Mouse (Mus musculus) CH12.LX (cell line): ENCODE results near the gene Arhgef3. TPM values are rescaled to one million over a fixed set of nuclear protein-coding genes. Genes with fewer than 3 reads are reported as not detected.

ENCODE experiments used
- DNase-seq: peaks from one replicate; pipeline ENCODE4 v3.0.0-alpha.2; 2013; ENCODE audit errors: extremely low read depth
- H3K27ac ChIP-seq: 2 replicates; pipeline ENCODE4 v1.5.1; 2012; ENCODE audit warnings: low read depth, mild to moderate bottlenecking, control low read depth, moderate library complexity; ENCODE audit not compliant: insufficient read depth
- H3K27me3 ChIP-seq: replicated peaks from 2 replicates; pipeline ENCODE3; 2012; ENCODE audit warnings: inconsistent platforms
- H3K36me3 ChIP-seq, 2 experiments: replicated peaks in 1 of 2; 2 replicates each; pipeline versions ENCODE3 to v1.6.1; 2012; ENCODE audit warnings: inconsistent platforms in 1 of 2, low read length in 1 of 2, mild to moderate bottlenecking in 1 of 2, mixed read lengths in 1 of 2, moderate library complexity in 1 of 2; ENCODE audit not compliant: control insufficient read depth in 1 of 2, insufficient read depth in 1 of 2
- H3K4me1 ChIP-seq, 2 experiments: 2 replicates each; pipeline ENCODE4 v1.6.1; 2012; ENCODE audit warnings: inconsistent platforms in 1 of 2, moderate library complexity in 1 of 2; ENCODE audit not compliant: insufficient read depth in 2 of 2, control insufficient read depth in 1 of 2
- H3K4me2 ChIP-seq: 2 replicates; pipeline ENCODE4 v1.6.1; 2012; ENCODE audit warnings: low read depth, mild to moderate bottlenecking, control low read depth; ENCODE audit not compliant: poor library complexity, insufficient read depth, severe bottlenecking
- H3K4me3 ChIP-seq, 3 experiments: fragments of 150-350 bp in 1 of 3; sonication (generic) in 1 of 3; replicated peaks in 1 of 3; 2 replicates each; pipeline versions ENCODE3 to v1.5.1; 2011 to 2012; ENCODE audit warnings: low read depth in 2 of 3, low read length in 2 of 3, mild to moderate bottlenecking in 2 of 3, moderate library complexity in 2 of 3, control low read depth in 1 of 3, improper control_type of control experiment in 1 of 3, inconsistent platforms in 1 of 3, mixed read lengths in 1 of 3; ENCODE audit not compliant: poor library complexity in 1 of 3
- H3K79me2 ChIP-seq: replicated peaks from 2 replicates; pipeline ENCODE4 v1.6.1; 2012; ENCODE audit warnings: mild to moderate bottlenecking, moderate library complexity; ENCODE audit not compliant: control insufficient read depth, poor library complexity, insufficient read depth, severe bottlenecking; ENCODE audit errors: extremely low read depth
- H3K9ac ChIP-seq: 2 replicates; pipeline ENCODE4 v1.6.1; 2012; ENCODE audit warnings: low read depth, mild to moderate bottlenecking, control low read depth, moderate library complexity; ENCODE audit not compliant: insufficient read depth
- H3K9me3 ChIP-seq: replicated peaks from 2 replicates; pipeline ENCODE3; 2012; ENCODE audit warnings: low read length, inconsistent platforms, mixed read lengths
- BHLHE40 ChIP-seq: IDR thresholded peaks from 2 replicates; pipeline ENCODE4 v1.6.1; 2011; ENCODE audit warnings: mild to moderate bottlenecking, low read depth, low read length, improper control_type of control experiment
- ELF1 ChIP-seq: IDR thresholded peaks from 2 replicates; pipeline ENCODE4 v1.6.1; 2014; ENCODE audit warnings: low read depth, mild to moderate bottlenecking, inconsistent platforms, low read length, improper control_type of control experiment
- EP300 ChIP-seq: IDR thresholded peaks from 2 replicates; pipeline ENCODE4 v1.6.1; 2011; ENCODE audit warnings: low read length, improper control_type of control experiment
- GABPA ChIP-seq: IDR thresholded peaks from 2 replicates; pipeline ENCODE4 v1.6.1; 2012; ENCODE audit warnings: low read depth, low read length, improper control_type of control experiment, inconsistent platforms; ENCODE audit not compliant: insufficient replicate concordance
- HCFC1 ChIP-seq: IDR thresholded peaks from 2 replicates; pipeline ENCODE4 v1.6.1; 2012; ENCODE audit warnings: low read depth, mild to moderate bottlenecking, inconsistent platforms, low read length, improper control_type of control experiment
- IRF4 ChIP-seq: IDR thresholded peaks from 2 replicates; pipeline ENCODE4 v1.6.1; 2014; ENCODE audit warnings: low read depth, mild to moderate bottlenecking, inconsistent platforms, low read length, improper control_type of control experiment
- JUN ChIP-seq: IDR thresholded peaks from 2 replicates; pipeline ENCODE4 v1.6.1; 2011; ENCODE audit warnings: low read depth, mild to moderate bottlenecking, low read length, improper control_type of control experiment, moderate library complexity; ENCODE audit not compliant: insufficient read depth
- JUND ChIP-seq: conservative IDR thresholded peaks from 2 replicates; pipeline ENCODE4 v1.6.1; 2011; ENCODE audit warnings: low read depth, low read length, improper control_type of control experiment
- MAFK ChIP-seq: IDR thresholded peaks from 2 replicates; pipeline ENCODE4 v1.6.1; 2011; ENCODE audit warnings: low read length, improper control_type of control experiment; ENCODE audit not compliant: insufficient replicate concordance
- MAZ ChIP-seq: IDR thresholded peaks from 2 replicates; pipeline ENCODE4 v1.6.1; 2012; ENCODE audit warnings: low read depth, mild to moderate bottlenecking, inconsistent platforms, low read length, improper control_type of control experiment, moderate library complexity
- MXI1 ChIP-seq: IDR thresholded peaks from 2 replicates; pipeline ENCODE4 v1.6.1; 2011; ENCODE audit warnings: mild to moderate bottlenecking, low read depth, low read length, improper control_type of control experiment
- NELFE ChIP-seq: IDR thresholded peaks from 2 replicates; pipeline ENCODE4 v1.6.1; 2011; ENCODE audit warnings: low read depth, low read length, improper control_type of control experiment
- NRF1 ChIP-seq: IDR thresholded peaks from 2 replicates; pipeline ENCODE4 v1.6.1; 2014; ENCODE audit warnings: low read depth, mild to moderate bottlenecking, inconsistent platforms, low read length, improper control_type of control experiment, moderate library complexity
- PAX5 ChIP-seq: IDR thresholded peaks from 2 replicates; pipeline ENCODE4 v1.6.1; 2012; ENCODE audit warnings: low read length, inconsistent platforms, mixed read lengths
- RAD21 ChIP-seq: IDR thresholded peaks from 2 replicates; pipeline ENCODE4 v1.6.1; 2011; ENCODE audit warnings: low read depth, mild to moderate bottlenecking, low read length, improper control_type of control experiment, moderate library complexity
- RCOR1 ChIP-seq: conservative IDR thresholded peaks from 2 replicates; pipeline ENCODE4 v1.6.1; 2012; ENCODE audit warnings: low read depth, mild to moderate bottlenecking, inconsistent platforms, low read length, improper control_type of control experiment
- SMC3 ChIP-seq: IDR thresholded peaks from 2 replicates; pipeline ENCODE4 v1.6.1; 2011; ENCODE audit warnings: low read depth, low read length, improper control_type of control experiment
- TBP ChIP-seq: conservative IDR thresholded peaks from 2 replicates; pipeline ENCODE4 v1.6.1; 2011; ENCODE audit warnings: low read depth, low read length, improper control_type of control experiment
- UBTF ChIP-seq: IDR thresholded peaks from 2 replicates; pipeline ENCODE4 v1.6.1; 2012; ENCODE audit warnings: low read depth, mild to moderate bottlenecking, inconsistent platforms, low read length, improper control_type of control experiment, moderate library complexity
- ZKSCAN1 ChIP-seq: IDR thresholded peaks from 2 replicates; pipeline ENCODE4 v1.6.1; 2012; ENCODE audit warnings: low read depth, inconsistent platforms, low read length, improper control_type of control experiment, borderline replicate concordance
- dilution Hi-C: fragments of 300-500 bp; cut with MboI; formaldehyde crosslinking; loops from 2 replicates; pipeline ENCODE4 v1.14.3; 2020; ENCODE audit warnings: low sequenced_read_pairs; ENCODE audit not compliant: extremely low pct_unique_long_range_greater_than_20kb, extremely low pct_ligation_motif_present
- in situ Hi-C: fragments of 300-500 bp; cut with MboI; formaldehyde crosslinking; loops from 3 replicates; pipeline ENCODE4 v1.14.3; 2019; ENCODE audit warnings: low sequenced_read_pairs, low pct_ligation_motif_present, low pct_unique_long_range_greater_than_20kb, mixed read lengths
- polyA plus RNA-seq: library from polyadenylated mRNA; unstranded; fragments of >175 nt; gene quantifications from 2 replicates; pipeline ENCODE4 v1.2.1, GENCODE M21; 2012; ENCODE audit warnings: low read depth; ENCODE audit not compliant: insufficient read length
- total RNA-seq, 2 experiments: library from RNA; depleted of rRNA; stranded (reverse); fragments of 300-350 nt in 1 of 2; fragments of >200 nt in 1 of 2; gene quantifications; 2 replicates each; pipeline ENCODE4 v1.2.3; 2012 to 2014

Gene Arhgef3
- total and polyA plus RNA-seq, 3 experiments = 0.51 to 0.64 (median 0.62) TPM

- TF ChIP-seq NRF1 (no peak), TBP (no peak), RAD21 (peak; percentile 54), PAX5 (no peak), BHLHE40 (peak; percentile 91), GABPA (no peak), SMC3 (peak; percentile 61), ELF1 (no peak)
- TF ChIP-seq, all 38 proteins: peak for 16
Observed at GRCm38 (mm10) chr14:27405452-27405851, 290.8 kb downstream of the Arhgef3 start (continued).

GRCm38 (mm10) chr14:27405947-27406346, 291.2 kb downstream of the Arhgef3 start:
- H3K4me1 ChIP-seq = peaks cover 10 to 45% of the 10 kb centered on the region in 2 experiments
- H3K27ac ChIP-seq = peak overlapping the region; percentile 76
- peak; percentile 44 for DNase-seq
- in situ Hi-C loops = loop anchor here (5.0 kb wide), 1 partner anchor 219 kb away; no protein-coding TSS in a partner anchor
- H3K9me3 ChIP-seq = peaks cover 22% of the 10 kb centered on the region
- no peaks in the 10 kb centered on the region for H3K36me3 ChIP-seq
- no peak overlapping the region for H3K9ac ChIP-seq
- H3K4me3 ChIP-seq = no peak overlapping the region
- no peaks in the 10 kb centered on the region for H3K79me2 ChIP-seq
- dilution Hi-C loops = no loop called here
- TF ChIP-seq IRF4 = peak; percentile 62; the same call in 1 of the 2 replicates
- peak; percentile 51; the same call in 1 of the 2 replicates for TF ChIP-seq EP300
- TF ChIP-seq UBTF = no peak
- no peak for TF ChIP-seq NELFE
- peak; percentile 62; the same call in 1 of the 2 replicates for TF ChIP-seq MAFK
- H3K27me3 ChIP-seq = no peaks in the 10 kb centered on the region
- H3K4me2 ChIP-seq = no peak overlapping the region

DNA sequence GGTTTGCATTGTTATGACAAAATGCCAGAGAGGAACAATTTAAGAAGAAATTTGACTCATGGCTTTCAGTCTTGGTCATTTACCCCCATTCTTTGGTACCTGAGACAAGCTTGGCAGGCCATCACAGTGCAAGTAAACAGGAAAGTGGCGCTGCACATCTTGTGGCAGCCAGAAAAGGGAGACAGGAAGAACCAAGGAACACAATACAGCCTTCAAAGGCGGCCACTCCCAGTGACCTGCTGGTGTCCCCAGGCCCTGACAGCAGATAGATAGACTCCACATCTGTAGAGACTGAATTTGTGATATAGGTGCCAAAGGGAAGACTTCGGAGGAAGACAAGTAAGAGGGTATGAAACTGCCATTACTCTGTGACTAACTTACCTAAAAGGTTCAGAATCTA, 293.5 kb downstream of the Arhgef3 start:
- no peak overlapping the region for H3K4me2 ChIP-seq
- no peak overlapping the region for H3K9ac ChIP-seq
- no peak for DNase-seq
- no peaks in the 10 kb centered on the region for H3K79me2 ChIP-seq
- peaks cover 8 to 47% of the 10 kb centered on the region in 2 experiments for H3K4me1 ChIP-seq
- H3K4me3 ChIP-seq = no peak overlapping the region
- H3K27me3 ChIP-seq = no peaks in the 10 kb centered on the region
- H3K9me3 ChIP-seq = peaks cover 22% of the 10 kb centered on the region
- no peak overlapping the region for H3K27ac ChIP-seq
- TF ChIP-seq RAD21 = no peak
- TF ChIP-seq JUND = no peak
- TF ChIP-seq BHLHE40 = no peak
- TF ChIP-seq JUN = no peak
- no peak for TF ChIP-seq RCOR1
- no peak for TF ChIP-seq MAZ
- no peak for TF ChIP-seq ZKSCAN1
- no peak for TF ChIP-seq HCFC1
- no peak for TF ChIP-seq MXI1
- H3K36me3 ChIP-seq = no peaks in the 10 kb centered on the region
- in situ Hi-C loops = loop anchor here (5.0 kb wide), 1 partner anchor 221 kb away; no protein-coding TSS in a partner anchor
- dilution Hi-C loops = no loop called here
